Mouse (Mus musculus) embryonic facial prominence, embryonic 14.5 days (tissue): ENCODE results near the gene Gm17631. TPM values are rescaled to one million over a fixed set of nuclear protein-coding genes. Genes with fewer than 3 reads are reported as not detected.
"Not testable (repeated sequence)": the region's sequence is repeated elsewhere in the genome, so short reads cannot be mapped to it uniquely, and the experiment has no call there.

Experiments
- ATAC-seq: fragments of 200-750 bp; cut with Nextera tagmentation; 2 replicates; pipeline ENCODE4 v1.8.0; 2017; ENCODE audit warnings: low read depth, moderate number of reproducible peaks, moderate TSS enrichment
- DNase-seq: peaks from one replicate; pipeline ENCODE4 v3.0.0-alpha.2; 2015; ENCODE audit warnings: low spot score
- H3K27ac ChIP-seq: fragments of 300-500 bp; sonication (generic); replicated peaks from 2 replicates; pipeline ENCODE4 v1.5.1; 2014; ENCODE audit warnings: low read depth, mild to moderate bottlenecking, low read length, moderate library complexity
- H3K27me3 ChIP-seq: fragments of 300-500 bp; sonication (generic); replicated peaks from 2 replicates; pipeline ENCODE4 v1.6.1; 2014; ENCODE audit warnings: low read length; ENCODE audit not compliant: control insufficient read depth, insufficient read depth
- H3K36me3 ChIP-seq: fragments of 300-500 bp; sonication (generic); 2 replicates; pipeline ENCODE4 v1.6.1; 2014; ENCODE audit warnings: low read length, mixed read lengths; ENCODE audit not compliant: control insufficient read depth, insufficient read depth
- H3K4me1 ChIP-seq: fragments of 300-500 bp; sonication (generic); 2 replicates; pipeline ENCODE4 v1.6.1; 2014; ENCODE audit warnings: antibody characterized with exemption, low read length; ENCODE audit not compliant: control insufficient read depth, insufficient read depth
- H3K4me2 ChIP-seq: fragments of 300-500 bp; sonication (generic); 2 replicates; pipeline ENCODE4 v1.6.1; 2014; ENCODE audit warnings: low read depth, mild to moderate bottlenecking, low read length, moderate library complexity, mixed read lengths
- H3K4me3 ChIP-seq: fragments of 300-500 bp; sonication (generic); 2 replicates; pipeline ENCODE4 v1.5.1; 2014; ENCODE audit warnings: low read depth, mild to moderate bottlenecking, low read length
- H3K9ac ChIP-seq: fragments of 300-500 bp; sonication (generic); 2 replicates; pipeline ENCODE4 v1.6.1; 2014; ENCODE audit warnings: low read depth, mild to moderate bottlenecking, low read length, moderate library complexity, mixed read lengths
- H3K9me3 ChIP-seq: fragments of 300-500 bp; sonication (generic); 2 replicates; pipeline ENCODE4 v1.6.1; 2016; ENCODE audit warnings: low read length; ENCODE audit not compliant: control insufficient read depth
- WGBS: fragments of 180-500 bp; shearing (Covaris S2); extraction: QIAGEN DNeasy Blood & Tissue Kit; methylation state at CpG from one replicate; pipeline ENCODE4 v1.1.7; 2014; 5-methylcytosine and 5-hydroxymethylcytosine counted together
- polyA plus RNA-seq: library from polyadenylated mRNA; unstranded; fragments of >200 nt; fragmentation: Nextera tagmentation; extraction: Ambion mirVana; gene quantifications from 2 replicates; pipeline ENCODE4 v1.2.1, GENCODE M21; 2014

Gene Gm17631
- not detected in 2 replicates for polyA plus RNA-seq

GRCm38 (mm10) chr6:129862349-129862748 is at the start of gene Gm17631:
TSS of gene Gm17631 (plus strand) at chr6:129862649.
- peaks cover 18% of the 10 kb centered on the region; the same call in 1 of the 2 replicates for H3K9me3 ChIP-seq
- H3K27me3 ChIP-seq, ATAC-seq, H3K4me2 ChIP-seq, H3K36me3 ChIP-seq, H3K9ac ChIP-seq, H3K4me1 ChIP-seq, H3K4me3 ChIP-seq, H3K27ac ChIP-seq, DNase-seq: not testable (repeated sequence)
- no CpG with 5 or more reads among the region's 3 CpGs for WGBS

GRCm38 (mm10) chr6:129817731-129818130 is 44.7 kb upstream of the Gm17631 start:
- WGBS: 61% methylated on average over 3 of the region's 3 CpGs
- H3K27ac ChIP-seq: no peak overlapping the region
- no peak for ATAC-seq

GRCm38 (mm10) chr6:129824004-129824403 is 38.4 kb upstream of the Gm17631 start:
- Histone ChIP-seq H3K36me3 (no peaks in the 10 kb centered on the region), H3K4me3 (no peak overlapping the region), H3K9me3 (peaks cover 10% of the 10 kb centered on the region; the same call in 1 of the 2 replicates), H3K27me3 (no peaks in the 10 kb centered on the region), H3K4me2 (no peak overlapping the region), H3K27ac (no peak overlapping the region), H3K4me1 (no peaks in the 10 kb centered on the region), H3K9ac (no peak overlapping the region)
- ATAC-seq (no peak), DNase-seq (no peak)
- 78% methylated on average over 1 of the region's 1 CpGs for WGBS

More at GRCm38 (mm10) chr6:129817731-129818130, 44.7 kb upstream of the Gm17631 start:
- Histone ChIP-seq H3K4me1 (no peaks in the 10 kb centered on the region), H3K4me3 (no peak overlapping the region), H3K27me3 (no peaks in the 10 kb centered on the region), H3K36me3 (no peaks in the 10 kb centered on the region), H3K9me3 (0 out of 2 replicates have a peak, but pooled peaks cover 8% of the 10 kb centered on the region), H3K9ac (no peak overlapping the region), H3K4me2 (no peak overlapping the region)
- DNase-seq: no peak

GRCm38 (mm10) chr6:129825559-129825958 is 36.9 kb upstream of the Gm17631 start:
- Histone ChIP-seq H3K36me3 (no peaks in the 10 kb centered on the region), H3K27me3 (no peaks in the 10 kb centered on the region), H3K9me3 (peaks cover 5% of the 10 kb centered on the region; the same call in 1 of the 2 replicates), H3K4me3 (no peak overlapping the region), H3K9ac (no peak overlapping the region), H3K4me1 (no peaks in the 10 kb centered on the region), H3K27ac (no peak overlapping the region), H3K4me2 (no peak overlapping the region)
- DNase-seq (no peak), ATAC-seq (no peak)
- 85% methylated on average over 1 of the region's 1 CpGs for whole genome bisulfite sequencing

- Histone ChIP-seq H3K4me2 (no peak within 1 kb of the TSS), H3K9me3 (peaks cover 18% of the 10 kb centered on the region; the same call in 1 of the 2 replicates), H3K27me3 (no peaks in the 10 kb centered on the region), H3K27ac (no peak within 1 kb of the TSS), H3K4me3 (no peak within 1 kb of the TSS), H3K36me3 (no peaks in the 10 kb centered on the region), H3K9ac (no peak within 1 kb of the TSS), H3K4me1 (no peaks in the 10 kb centered on the region)
- WGBS: 54% methylated on average over 1 of the region's 1 CpGs
- ATAC-seq: no peak
- no peak for DNase-seq
Measured at GRCm38 (mm10) chr6:129876549-129876948, 14.1 kb downstream of the Gm17631 start, which contains the start of gene Klra17. TSS of gene Klra17 (minus strand) at chr6:129876672.

- peaks cover 30% of the 10 kb centered on the region for H3K9me3 ChIP-seq
- no peak for ATAC-seq
- no peaks in the 10 kb centered on the region for H3K27me3 ChIP-seq
- WGBS: 84% methylated on average over 2 of the region's 2 CpGs
- no peaks in the 10 kb centered on the region for H3K4me1 ChIP-seq
- no peak overlapping the region for H3K9ac ChIP-seq
- H3K36me3 ChIP-seq: no peaks in the 10 kb centered on the region
- H3K4me2 ChIP-seq: no peak overlapping the region
- H3K4me3 ChIP-seq: no peak overlapping the region
- no peak for DNase-seq
- no peak overlapping the region for H3K27ac ChIP-seq
Measured at GRCm38 (mm10) chr6:129882525-129882924, 20.1 kb downstream of the Gm17631 start.

Other genes starting within 250 kb of the Gm17631 start
- gene Klrk1, start 238.8 kb upstream of the Gm17631 start, polyA plus RNA-seq: 0.06 TPM in 1 of 2 replicates, not detected in the other
- gene Klrc3, start 219.3 kb upstream of the Gm17631 start, polyA plus RNA-seq: not detected in 2 replicates
- not detected in 2 replicates for gene Klrc2, start 202.0 kb upstream of the Gm17631 start, polyA plus RNA-seq
- not detected in 2 replicates for gene Klrc1, start 183.7 kb upstream of the Gm17631 start, polyA plus RNA-seq
- gene Klri1, start 145.5 kb upstream of the Gm17631 start, polyA plus RNA-seq: not detected in 2 replicates
- not detected in 2 replicates for gene Klri2, start 122.2 kb upstream of the Gm17631 start, polyA plus RNA-seq
- not detected in 2 replicates for gene Gm156, start 78.4 kb upstream of the Gm17631 start, polyA plus RNA-seq
- gene Klra17, start 14.0 kb downstream of the Gm17631 start, polyA plus RNA-seq: not detected in 2 replicates
- not detected in 2 replicates for gene Klra5, start 55.0 kb downstream of the Gm17631 start, polyA plus RNA-seq
- not detected in 2 replicates for gene Klra6, start 164.3 kb downstream of the Gm17631 start, polyA plus RNA-seq
- 0.17 TPM in 1 of 2 replicates, not detected in the other for gene Klra4, start 204.6 kb downstream of the Gm17631 start, polyA plus RNA-seq